Mouse (Mus musculus): ENCODE measurements around the gene G430095P16Rik. TPM values are rescaled to one million over a fixed set of nuclear protein-coding genes. Genes with fewer than 3 reads are reported as not detected.

The G430095P16Rik gene
- polyA plus RNA-seq (2017; shearing (Covaris generic)) = 15.7 TPM

DNA sequence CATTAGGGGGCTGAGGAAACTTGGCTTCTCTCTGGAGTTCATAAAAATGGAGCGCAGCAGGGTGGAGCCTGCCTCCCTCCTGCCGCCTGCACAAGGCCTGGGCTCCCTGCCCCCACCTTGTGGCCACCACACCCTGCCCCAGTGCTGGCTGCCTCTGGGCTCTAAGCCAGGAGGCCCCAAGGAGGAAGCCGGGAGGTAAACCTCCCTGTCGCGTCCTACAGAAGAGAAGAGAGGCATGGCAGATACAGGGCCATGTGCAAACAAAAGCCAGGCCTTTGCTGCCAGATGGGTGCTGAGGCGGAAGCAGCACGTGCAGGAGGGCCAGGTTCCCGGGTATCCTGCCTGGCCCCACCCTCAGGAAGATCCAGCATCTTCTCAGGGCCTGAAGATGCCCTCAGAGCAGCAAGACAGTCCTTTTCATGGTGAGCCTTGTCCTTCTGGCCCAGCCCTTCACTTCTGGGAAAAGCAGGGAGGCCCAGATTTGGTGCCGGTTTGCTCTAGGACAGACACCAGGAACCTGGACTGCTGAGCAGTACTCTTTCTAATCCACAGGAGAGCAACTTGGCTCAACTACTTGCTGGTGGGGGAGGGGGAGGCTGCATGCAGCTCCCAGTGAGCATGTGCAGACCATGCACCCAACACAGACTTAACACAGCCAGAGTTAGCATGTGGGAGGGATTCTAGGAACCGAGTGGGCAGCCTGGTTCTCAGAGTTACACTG, at the start of gene G430095P16Rik:
Gene G430095P16Rik (plus strand): TSS at position 158 of the 721 bp plus-strand sequence.

DNA sequence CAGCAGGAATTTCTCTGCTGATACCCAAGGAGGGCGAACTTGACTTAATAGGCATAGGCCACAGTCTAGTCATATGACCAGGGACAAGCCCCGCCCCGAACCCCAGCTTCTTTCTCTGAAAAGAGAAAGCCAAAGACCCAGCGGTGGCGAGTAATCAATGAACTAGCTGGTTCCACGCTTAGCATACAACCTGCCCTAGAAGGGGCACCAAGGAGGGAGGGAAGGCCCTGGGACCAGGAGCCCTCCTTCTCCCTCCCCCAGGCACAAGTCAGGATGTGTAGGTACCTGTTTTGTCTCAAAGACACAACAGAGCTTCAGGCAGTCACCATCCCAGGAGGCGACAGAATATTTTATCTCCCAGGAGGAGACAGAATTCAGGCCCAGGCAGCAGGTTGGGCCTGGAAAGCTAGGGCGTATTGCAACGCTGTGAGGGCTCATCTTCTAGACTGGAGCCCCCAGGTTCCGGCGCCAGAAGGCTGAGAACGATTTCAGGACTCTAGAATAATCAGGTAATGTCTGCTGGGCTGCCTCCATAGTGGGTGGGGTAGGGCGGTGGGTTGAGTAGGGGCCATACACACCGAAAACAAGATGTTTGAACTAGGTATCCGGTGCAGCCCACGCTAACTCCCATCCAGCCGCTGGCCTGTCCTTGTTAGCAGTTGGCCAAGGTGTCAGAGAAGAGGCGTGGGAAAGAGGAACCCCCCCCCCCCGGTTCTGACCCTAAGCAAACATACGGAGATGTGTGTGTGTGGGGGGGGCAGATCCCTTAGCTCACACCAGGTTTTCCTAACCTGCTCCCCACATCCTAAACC, 36.4 kb upstream of the G430095P16Rik start, which contains the start of gene Trmt1:
Gene Trmt1 (plus strand): TSS at position 117 of the 812 bp plus-strand sequence.

DNA sequence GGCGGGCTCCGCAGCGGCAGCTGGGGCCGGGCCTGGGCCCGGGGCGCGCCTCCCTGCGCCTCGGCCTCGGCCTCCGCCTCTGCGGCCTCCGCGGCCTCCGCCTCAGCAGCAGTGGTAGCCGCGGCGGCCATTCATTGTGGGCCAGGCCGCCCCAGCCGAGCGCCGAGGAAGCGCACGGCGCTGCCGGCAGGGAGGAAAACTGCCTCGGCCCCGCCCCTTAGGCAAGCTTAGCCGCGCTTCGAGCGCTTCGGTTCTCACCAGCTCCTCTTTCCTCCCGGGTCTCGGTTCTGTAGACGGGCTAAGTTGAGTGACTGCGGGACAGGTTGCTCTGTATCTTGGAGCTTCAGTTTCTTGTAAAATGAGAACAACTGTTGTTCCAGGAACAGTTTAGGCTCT, 35.1 kb upstream of the G430095P16Rik start, which contains the start of gene Nacc1:
Gene Nacc1 (minus strand): TSS at position 158 of the 396 bp plus-strand sequence.

DNA sequence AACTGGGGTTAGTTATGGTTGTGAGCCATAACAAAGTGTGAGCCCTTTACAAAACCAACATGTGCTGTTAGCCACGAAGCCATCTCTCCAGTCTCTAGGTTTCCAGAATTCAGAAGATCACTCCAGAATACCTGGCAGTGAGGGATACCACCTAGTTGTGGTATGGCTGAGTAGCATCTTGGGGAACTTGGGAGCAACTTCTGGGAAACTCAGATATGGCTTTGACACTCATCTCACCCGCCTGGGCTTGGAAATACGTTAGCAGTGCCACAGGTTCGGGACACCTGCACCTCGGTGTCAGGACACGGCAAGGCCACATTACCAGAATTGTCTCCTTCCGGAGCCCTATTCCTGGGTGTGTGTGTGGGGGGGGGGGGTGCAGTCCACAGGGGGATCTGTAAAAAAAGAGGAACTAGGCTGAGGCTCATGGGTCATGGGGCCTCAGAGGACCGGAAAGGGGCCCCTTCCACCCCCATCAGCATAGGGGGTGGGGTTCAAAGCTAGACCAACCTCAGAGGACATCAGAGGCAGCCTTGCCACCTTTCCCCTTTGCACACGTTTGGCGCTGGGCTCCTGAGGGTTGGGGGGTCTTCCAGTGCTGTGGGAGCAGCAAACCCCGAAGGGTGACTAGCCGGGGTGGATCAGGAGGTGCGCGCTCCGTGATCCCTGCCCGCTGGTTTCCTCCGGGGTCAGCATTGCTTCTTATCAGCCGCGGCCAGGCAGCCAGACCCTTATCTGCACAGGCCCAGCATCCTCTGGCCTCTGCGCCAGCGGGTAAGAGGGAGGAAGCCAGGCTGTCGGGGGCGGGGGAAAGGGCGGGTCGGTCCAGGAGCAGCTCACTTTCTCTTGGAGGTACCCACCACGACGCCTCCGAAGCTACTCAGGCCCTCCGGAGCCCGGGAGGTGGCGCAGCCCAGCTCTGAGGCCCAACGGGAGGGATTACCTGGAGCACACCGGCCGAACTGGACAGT, 21.6 kb upstream of the G430095P16Rik start, which contains the start of gene Lyl1:
Gene Lyl1 (plus strand): TSS at position 517 of the 971 bp plus-strand sequence.

Other genes with a start within 250 kb of the G430095P16Rik start
- 473 TPM for gene Ier2, start 60.2 kb upstream of the G430095P16Rik start, polyA plus RNA-seq (2017; shearing (Covaris generic))
- 79.3 TPM for gene Trmt1, start 36.7 kb upstream of the G430095P16Rik start, polyA plus RNA-seq (2017; shearing (Covaris generic))
- gene Nacc1, start 35.1 kb upstream of the G430095P16Rik start, polyA plus RNA-seq (2017; shearing (Covaris generic)) = 14.7 TPM
- gene Lyl1, start 21.6 kb upstream of the G430095P16Rik start, polyA plus RNA-seq (2017; shearing (Covaris generic)) = not detected
- gene Nfix, start 77.3 kb downstream of the G430095P16Rik start, polyA plus RNA-seq (2017; shearing (Covaris generic)) = 12.9 TPM
- 1.7 TPM for gene Dand5, start 99.8 kb downstream of the G430095P16Rik start, polyA plus RNA-seq (2017; shearing (Covaris generic))
- 25.6 TPM for gene Gadd45gip1, start 108.5 kb downstream of the G430095P16Rik start, polyA plus RNA-seq (2017; shearing (Covaris generic))
- 153 TPM for gene Rad23a, start 117.7 kb downstream of the G430095P16Rik start, polyA plus RNA-seq (2017; shearing (Covaris generic))
- 394 TPM for gene Calr, start 123.9 kb downstream of the G430095P16Rik start, polyA plus RNA-seq (2017; shearing (Covaris generic))
- 96.7 TPM for gene Farsa, start 134.0 kb downstream of the G430095P16Rik start, polyA plus RNA-seq (2017; shearing (Covaris generic))
- 3.5 TPM for gene Syce2, start 149.1 kb downstream of the G430095P16Rik start, polyA plus RNA-seq (2017; shearing (Covaris generic))
- 25.9 TPM for gene Gcdh, start 170.9 kb downstream of the G430095P16Rik start, polyA plus RNA-seq (2017; shearing (Covaris generic))
- gene Klf1, start 178.9 kb downstream of the G430095P16Rik start, polyA plus RNA-seq (2017; shearing (Covaris generic)) = 0.30 TPM
- 4.9 TPM for gene Dnase2a, start 185.6 kb downstream of the G430095P16Rik start, polyA plus RNA-seq (2017; shearing (Covaris generic))
- gene Mast1, start 214.4 kb downstream of the G430095P16Rik start, polyA plus RNA-seq (2017; shearing (Covaris generic)) = 0.39 TPM
- gene Rtbdn, start 224.0 kb downstream of the G430095P16Rik start, polyA plus RNA-seq (2017; shearing (Covaris generic)) = not detected
- gene Gm49661, start 246.4 kb downstream of the G430095P16Rik start, polyA plus RNA-seq (2017; shearing (Covaris generic)) = not detected
- gene Prdx2, start 246.6 kb downstream of the G430095P16Rik start, polyA plus RNA-seq (2017; shearing (Covaris generic)) = 93.0 TPM
- 63.4 TPM for gene Rnaseh2a, start 246.8 kb downstream of the G430095P16Rik start, polyA plus RNA-seq (2017; shearing (Covaris generic))